Mouse (Mus musculus) heart, embryonic 13.5 days (tissue): ENCODE data around the gene Gm26558. TPM values are rescaled to one million over a fixed set of nuclear protein-coding genes. Genes with fewer than 3 reads are reported as not detected.

ENCODE experiments used
- ATAC-seq: fragments of 200-750 bp; cut with Nextera tagmentation; 2 replicates; pipeline ENCODE4 v1.8.0; 2017; ENCODE audit warnings: moderate TSS enrichment; ENCODE audit not compliant: insufficient number of reproducible peaks, low FRiP score, low TSS enrichment; ENCODE audit errors: extremely low read depth
- H3K27ac ChIP-seq: fragments of 300-500 bp; sonication (generic); replicated peaks from 2 replicates; pipeline ENCODE4 v1.5.1; 2015; ENCODE audit warnings: moderate library complexity, mild to moderate bottlenecking, inconsistent platforms
- H3K27me3 ChIP-seq: fragments of 300-500 bp; sonication (generic); replicated peaks from 2 replicates; pipeline ENCODE4 v1.6.1; 2015; ENCODE audit warnings: mild to moderate bottlenecking, inconsistent platforms
- H3K36me3 ChIP-seq: fragments of 300-500 bp; sonication (generic); 2 replicates; pipeline ENCODE4 v1.6.1; 2015; ENCODE audit warnings: mild to moderate bottlenecking, inconsistent platforms
- H3K4me1 ChIP-seq: fragments of 300-500 bp; sonication (generic); 2 replicates; pipeline ENCODE4 v1.6.1; 2015; ENCODE audit warnings: inconsistent platforms
- H3K4me2 ChIP-seq: fragments of 300-500 bp; sonication (generic); 2 replicates; pipeline ENCODE4 v1.6.1; 2015; ENCODE audit warnings: inconsistent platforms, mild to moderate bottlenecking, moderate library complexity
- H3K4me3 ChIP-seq: fragments of 300-500 bp; sonication (generic); 2 replicates; pipeline ENCODE4 v1.5.1; 2015; ENCODE audit warnings: moderate library complexity, mild to moderate bottlenecking, inconsistent platforms
- H3K9ac ChIP-seq: fragments of 300-500 bp; sonication (generic); 2 replicates; pipeline ENCODE4 v1.6.1; 2015; ENCODE audit warnings: inconsistent platforms, mild to moderate bottlenecking, moderate library complexity
- H3K9me3 ChIP-seq: fragments of 300-500 bp; sonication (generic); 2 replicates; pipeline ENCODE4 v1.6.1; 2016; ENCODE audit warnings: inconsistent platforms
- WGBS: fragments of 180-500 bp; shearing (Covaris S2); methylation state at CpG from one replicate; pipeline ENCODE4 v1.1.7; 2015; ENCODE audit warnings: mixed read lengths; 5-methylcytosine and 5-hydroxymethylcytosine counted together
- polyA plus RNA-seq: library from polyadenylated mRNA; unstranded; fragments of >200 nt; fragmentation: Nextera tagmentation; extraction: Ambion mirVana; gene quantifications from 2 replicates; pipeline ENCODE4 v1.2.1, GENCODE M21; 2015

Gm26558 gene
- polyA plus RNA-seq, 1 experiment from 2014 or later, result 2.0 TPM

GRCm38 (mm10) chr2:70673445-70674126 is 11.7 kb upstream of the Gm26558 start:
- no peak overlapping the region for H3K4me2 ChIP-seq
- ATAC-seq, result no peak
- WGBS, result 50% methylated on average over 7 of the region's 7 CpGs

DNA sequence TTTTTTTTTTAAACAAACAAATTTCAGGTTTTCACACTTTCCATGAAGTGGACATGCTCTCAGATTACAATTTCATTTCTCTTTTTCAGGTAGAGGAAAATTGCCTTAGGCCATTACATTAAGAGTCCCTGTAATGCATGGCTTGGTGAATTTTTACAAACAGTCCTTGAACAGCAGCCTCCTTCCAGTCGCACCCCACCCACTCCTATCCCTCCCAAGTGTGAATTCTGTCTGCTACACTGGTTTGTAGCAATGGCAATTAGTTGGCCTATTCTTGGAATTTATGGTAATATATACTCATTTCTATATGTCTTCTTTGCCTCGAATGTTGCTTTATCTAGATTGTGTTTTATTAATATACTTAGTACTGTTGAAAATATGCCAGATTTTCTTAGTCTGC is 10.6 kb upstream of the Gm26558 start:
- no peaks in the 10 kb centered on the region for H3K27me3 ChIP-seq
- WGBS, result 71% methylated on average over 2 of the region's 2 CpGs

More at GRCm38 (mm10) chr2:70673445-70674126, 11.7 kb upstream of the Gm26558 start:
- Histone ChIP-seq H3K9ac (no peak overlapping the region), H3K27ac (no peak overlapping the region), H3K4me1 (peaks cover 33% of the 10 kb centered on the region), H3K36me3 (peaks cover 9% of the 10 kb centered on the region), H3K9me3 (no peaks in the 10 kb centered on the region), H3K4me3 (no peak overlapping the region), H3K27me3 (no peaks in the 10 kb centered on the region)

GRCm38 (mm10) chr2:70669896-70670295 is 8.0 kb upstream of the Gm26558 start:
- no peaks in the 10 kb centered on the region for H3K9me3 ChIP-seq
- no peak overlapping the region for H3K9ac ChIP-seq
- H3K4me3 ChIP-seq, result no peak overlapping the region
- H3K27me3 ChIP-seq, result no peaks in the 10 kb centered on the region
- no peak for ATAC-seq
- H3K27ac ChIP-seq, result no peak overlapping the region
- no peak overlapping the region for H3K4me2 ChIP-seq
- H3K36me3 ChIP-seq, result peaks cover 14% of the 10 kb centered on the region
- 26% methylated on average over 2 of the region's 2 CpGs for whole genome bisulfite sequencing
- H3K4me1 ChIP-seq, result peaks cover 34% of the 10 kb centered on the region

More for the DNA sequence above, 10.6 kb upstream of the Gm26558 start:
- ATAC-seq, result no peak
- H3K9ac ChIP-seq, result no peak overlapping the region
- no peak overlapping the region for H3K4me2 ChIP-seq
- H3K36me3 ChIP-seq, result no peaks in the 10 kb centered on the region
- no peaks in the 10 kb centered on the region for H3K9me3 ChIP-seq
- peaks cover 41% of the 10 kb centered on the region for H3K4me1 ChIP-seq
- H3K27ac ChIP-seq, result no peak overlapping the region
- no peak overlapping the region for H3K4me3 ChIP-seq

DNA sequence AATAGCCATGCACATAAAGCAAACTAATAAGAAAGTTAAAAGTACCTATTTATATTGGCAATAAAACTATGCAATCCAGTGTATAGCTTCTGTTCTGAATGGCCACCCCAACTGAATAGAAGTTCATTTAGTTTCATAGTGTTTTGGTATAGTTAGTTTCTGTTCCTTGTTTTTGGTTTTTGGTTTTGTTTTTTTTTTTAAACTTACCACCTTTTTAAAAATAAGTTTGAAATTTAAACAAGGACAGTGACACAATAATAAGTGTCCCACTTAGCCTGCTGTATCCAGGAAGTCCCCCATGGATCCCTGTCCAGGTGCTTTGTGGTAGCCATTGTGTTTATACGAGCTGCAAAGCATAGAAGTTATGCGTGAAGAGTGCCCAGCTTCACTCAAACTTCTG is 7.3 kb upstream of the Gm26558 start:
- H3K4me2 ChIP-seq, result no peak overlapping the region
- no peak for ATAC-seq
- H3K36me3 ChIP-seq, result peaks cover 18% of the 10 kb centered on the region
- 81% methylated on average over 2 of the region's 2 CpGs for WGBS
- H3K9me3 ChIP-seq, result no peaks in the 10 kb centered on the region
- no peak overlapping the region for H3K4me3 ChIP-seq
- no peak overlapping the region for H3K27ac ChIP-seq
- peaks cover 34% of the 10 kb centered on the region for H3K4me1 ChIP-seq
- H3K27me3 ChIP-seq, result no peaks in the 10 kb centered on the region
- H3K9ac ChIP-seq, result no peak overlapping the region

GRCm38 (mm10) chr2:70667016-70667415 is 5.1 kb upstream of the Gm26558 start:
- Histone ChIP-seq H3K4me1 (peaks cover 38% of the 10 kb centered on the region), H3K36me3 (peaks cover 20% of the 10 kb centered on the region), H3K27me3 (no peaks in the 10 kb centered on the region), H3K27ac (no peak overlapping the region), H3K9me3 (no peaks in the 10 kb centered on the region), H3K9ac (no peak overlapping the region), H3K4me2 (no peak overlapping the region), H3K4me3 (no peak overlapping the region)
- 83% methylated on average over 7 of the region's 7 CpGs for whole genome bisulfite sequencing
- ATAC-seq, result no peak

GRCm38 (mm10) chr2:70663764-70664163 is 1.9 kb upstream of the Gm26558 start:
- Histone ChIP-seq H3K36me3 (peaks cover 20% of the 10 kb centered on the region), H3K27ac (no peak overlapping the region), H3K9me3 (no peaks in the 10 kb centered on the region), H3K4me1 (peaks cover 26% of the 10 kb centered on the region), H3K4me3 (no peak overlapping the region), H3K4me2 (peak overlapping the region; percentile 83), H3K9ac (no peak overlapping the region), H3K27me3 (no peaks in the 10 kb centered on the region)
- 76% methylated on average over 5 of the region's 5 CpGs for WGBS
- ATAC-seq, result no peak

GRCm38 (mm10) chr2:70660887-70661714 is 807 bp downstream of the Gm26558 start, which contains the start of gene Gorasp2:
Gene Gorasp2, plus strand, starts transcription at chr2:70661576.
- no peaks in the 10 kb centered on the region for H3K9me3 ChIP-seq
- H3K4me1 ChIP-seq, result peaks cover 19% of the 10 kb centered on the region

GRCm38 (mm10) chr2:70657083-70657482 is 4.8 kb downstream of the Gm26558 start:
- H3K27ac ChIP-seq, result no peak overlapping the region
- no peak overlapping the region for H3K9ac ChIP-seq
- H3K4me2 ChIP-seq, result no peak overlapping the region
- no peak overlapping the region for H3K4me3 ChIP-seq
- peaks cover 4% of the 10 kb centered on the region; the same call in 1 of the 2 replicates for H3K4me1 ChIP-seq
- H3K9me3 ChIP-seq, result no peaks in the 10 kb centered on the region
- WGBS, result 59% methylated on average over 7 of the region's 7 CpGs
- H3K36me3 ChIP-seq, result no peaks in the 10 kb centered on the region
- no peak for ATAC-seq
- H3K27me3 ChIP-seq, result peaks cover 12% of the 10 kb centered on the region; the same call in 1 of the 2 replicates

More at GRCm38 (mm10) chr2:70660887-70661714, 807 bp downstream of the Gm26558 start, which contains the start of gene Gorasp2:
- Histone ChIP-seq H3K27me3 (peaks cover 12% of the 10 kb centered on the region; the same call in 1 of the 2 replicates), H3K4me3 (peak within 1 kb of the TSS; percentile 82), H3K9ac (peak within 1 kb of the TSS; percentile 96), H3K4me2 (peak within 1 kb of the TSS; percentile 83), H3K36me3 (peaks cover 17% of the 10 kb centered on the region), H3K27ac (peak within 1 kb of the TSS; percentile 96)
- whole genome bisulfite sequencing, result 2% methylated on average over 64 of the region's 64 CpGs
- peak; percentile 92 for ATAC-seq

DNA sequence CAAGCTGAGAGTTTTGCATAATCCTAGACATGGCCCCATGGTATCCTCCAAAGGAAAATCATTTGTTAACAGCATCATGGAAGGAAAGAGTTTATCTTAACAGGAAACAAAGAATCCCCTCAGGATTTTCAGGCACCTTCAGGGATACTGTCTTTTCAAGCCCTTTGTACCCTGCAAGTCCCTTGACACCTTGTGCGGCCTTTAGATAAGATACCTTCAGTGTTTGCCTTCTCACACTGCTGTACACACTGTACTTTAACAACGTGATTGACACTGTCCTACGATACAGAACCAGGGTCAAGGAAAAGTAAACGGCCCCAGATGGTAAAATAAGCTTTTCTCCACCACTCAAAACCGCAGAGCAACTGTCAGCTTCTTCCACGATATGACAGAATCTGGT is 10.1 kb downstream of the Gm26558 start:
- 28% methylated on average over 6 of the region's 6 CpGs for WGBS
- H3K4me1 ChIP-seq, result no peaks in the 10 kb centered on the region
- H3K4me3 ChIP-seq, result no peak overlapping the region
- H3K4me2 ChIP-seq, result no peak overlapping the region
- no peak overlapping the region for H3K9ac ChIP-seq
- H3K27ac ChIP-seq, result no peak overlapping the region
- H3K36me3 ChIP-seq, result no peaks in the 10 kb centered on the region
- no peaks in the 10 kb centered on the region; the same call in 1 of the 2 replicates for H3K27me3 ChIP-seq
- no peaks in the 10 kb centered on the region for H3K9me3 ChIP-seq
- ATAC-seq, result no peak

GRCm38 (mm10) chr2:70649471-70649870 is 12.4 kb downstream of the Gm26558 start:
- no peaks in the 10 kb centered on the region; the same call in 1 of the 2 replicates for H3K27me3 ChIP-seq
- H3K4me2 ChIP-seq, result no peak overlapping the region
- no peak overlapping the region for H3K9ac ChIP-seq
- no peaks in the 10 kb centered on the region for H3K4me1 ChIP-seq
- no peak overlapping the region for H3K4me3 ChIP-seq
- WGBS, result 84% methylated on average over 4 of the region's 4 CpGs
- no peak for ATAC-seq
- no peak overlapping the region for H3K27ac ChIP-seq
- H3K9me3 ChIP-seq, result no peaks in the 10 kb centered on the region
- no peaks in the 10 kb centered on the region for H3K36me3 ChIP-seq

- Histone ChIP-seq H3K4me2 (no peak overlapping the region), H3K27ac (no peak overlapping the region), H3K36me3 (no peaks in the 10 kb centered on the region), H3K4me1 (no peaks in the 10 kb centered on the region), H3K4me3 (no peak overlapping the region), H3K9me3 (no peaks in the 10 kb centered on the region), H3K27me3 (no peaks in the 10 kb centered on the region), H3K9ac (no peak overlapping the region)
- 76% methylated on average over 5 of the region's 5 CpGs for WGBS
- ATAC-seq, result no peak
Measured at GRCm38 (mm10) chr2:70648271-70648670, 13.6 kb downstream of the Gm26558 start.
